Mouse (Mus musculus) spleen, adult 2 months (tissue): ENCODE results near the gene Cd300lg. TPM values are rescaled to one million over a fixed set of nuclear protein-coding genes. Genes with fewer than 3 reads are reported as not detected.

Source experiments
- DNase-seq, 2 experiments: peaks; one replicate each; pipeline versions ENCODE4 v3.0.0 to v3.0.0-alpha.2; 2012 to 2021; ENCODE audit warnings: low spot score in 2 of 2, low read depth in 1 of 2
- H3K27ac ChIP-seq: fragments of 200-500 bp; 2 replicates; pipeline ENCODE4 v1.5.1; 2012; ENCODE audit warnings: low read length, inconsistent platforms; ENCODE audit not compliant: insufficient read depth
- H3K27me3 ChIP-seq: fragments of 200-500 bp; 2 replicates; pipeline ENCODE4 v1.6.1; 2012; ENCODE audit warnings: mild to moderate bottlenecking, moderate library complexity, low read length, inconsistent platforms; ENCODE audit not compliant: control insufficient read depth, insufficient read depth
- H3K36me3 ChIP-seq: fragments of 200-500 bp; 2 replicates; pipeline ENCODE4 v1.6.1; 2012; ENCODE audit warnings: mild to moderate bottlenecking, low read length, inconsistent platforms; ENCODE audit not compliant: control insufficient read depth, insufficient read depth
- H3K4me1 ChIP-seq: fragments of 200-500 bp; 2 replicates; pipeline ENCODE4 v1.6.1; 2011; ENCODE audit warnings: inconsistent platforms; ENCODE audit not compliant: control insufficient read depth, insufficient read depth, insufficient read length
- H3K4me3 ChIP-seq: fragments of 200-500 bp; 2 replicates; pipeline ENCODE4 v1.5.1; 2011; ENCODE audit warnings: mild to moderate bottlenecking, inconsistent platforms; ENCODE audit not compliant: insufficient read depth, insufficient read length; ENCODE audit errors: extremely low read depth
- CTCF ChIP-seq: fragments of 200-500 bp; IDR thresholded peaks from 2 replicates; pipeline ENCODE4 v1.5.1; 2011; ENCODE audit warnings: mild to moderate bottlenecking, inconsistent platforms; ENCODE audit not compliant: insufficient read depth, insufficient read length, insufficient replicate concordance; ENCODE audit errors: extremely low read depth
- POLR2A ChIP-seq: fragments of 200-500 bp; IDR thresholded peaks from 2 replicates; pipeline ENCODE4 v1.6.1; 2011; ENCODE audit warnings: low read depth, low read length, inconsistent platforms
- WGBS: fragments of 180-500 bp; shearing (Covaris S2); methylation state at CpG from one replicate; pipeline ENCODE4 v1.1.7; 2018; 5-methylcytosine and 5-hydroxymethylcytosine counted together
- polyA plus RNA-seq: library from polyadenylated mRNA; depleted of rRNA; stranded (reverse); fragments of >200 nt; gene quantifications from 2 replicates; pipeline ENCODE4 v1.2.3, GENCODE M21; 2012

The Cd300lg gene
- polyA plus RNA-seq, 1 experiment: 12.8 TPM

DNA sequence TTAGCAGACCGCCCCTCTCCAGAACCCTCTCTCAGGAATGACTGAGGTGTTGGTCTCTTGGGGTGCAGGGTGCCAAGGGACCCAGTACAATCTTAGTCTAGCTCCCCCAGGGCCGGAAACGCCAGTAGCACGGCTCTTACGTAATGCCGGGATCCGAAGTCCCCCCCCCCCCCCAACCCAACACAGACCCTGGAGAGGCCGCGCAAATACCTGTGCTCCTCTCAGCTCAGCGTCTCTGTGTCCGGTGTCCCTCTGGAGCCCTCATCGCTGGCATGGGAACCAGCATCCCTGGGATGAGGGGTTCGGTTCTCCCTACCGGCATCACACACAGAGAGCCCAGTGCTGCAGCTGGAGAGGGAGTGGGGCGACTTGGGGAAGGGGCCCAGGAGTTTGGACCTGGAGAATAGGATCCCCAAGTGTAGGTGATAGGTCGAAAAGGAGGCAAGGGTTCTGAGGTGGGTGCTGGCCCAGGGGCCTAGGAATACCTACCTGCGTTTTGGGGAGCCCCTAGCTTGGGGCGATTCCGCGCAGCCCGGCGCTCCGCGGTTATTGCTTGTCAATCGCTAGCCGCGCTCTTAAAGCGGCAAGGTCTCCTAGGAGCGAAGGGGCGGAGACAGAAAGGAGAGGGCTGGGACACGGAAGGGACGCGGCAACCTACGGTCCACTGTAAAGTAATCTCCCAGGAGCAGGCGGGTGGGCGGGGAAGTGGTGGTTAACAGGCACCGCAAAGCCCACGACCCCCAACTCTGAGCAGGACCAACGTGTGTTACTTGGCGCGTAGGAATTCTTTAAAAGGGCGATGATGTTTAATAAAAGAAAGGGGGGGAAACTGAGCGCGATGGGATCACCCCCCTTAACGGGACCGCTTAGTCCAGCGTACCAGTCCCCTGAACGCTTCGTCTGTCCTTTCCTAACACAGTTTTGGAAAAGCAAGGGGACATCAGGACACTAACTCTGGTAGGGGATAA is 46.9 kb downstream of the Cd300lg start, which contains the start of gene Mpp2:
TSS of gene Mpp2 (minus strand) at position 585 of the 968 bp plus-strand sequence.
- 1% methylated on average over 49 of the region's 49 CpGs for WGBS
- peaks cover 7% of the 10 kb centered on the region; the same call in 1 of the 2 replicates for H3K27me3 ChIP-seq
- DNase-seq: no peak
- H3K27ac ChIP-seq: peak within 1 kb of the TSS; percentile 13; the same call in 1 of the 2 replicates
- peaks cover 3% of the 10 kb centered on the region; the same call in 1 of the 2 replicates for H3K4me1 ChIP-seq
- H3K36me3 ChIP-seq: no peaks in the 10 kb centered on the region
- peak within 1 kb of the TSS; percentile 55 for H3K4me3 ChIP-seq
- no peak for TF ChIP-seq POLR2A
- TF ChIP-seq CTCF: no peak

DNA sequence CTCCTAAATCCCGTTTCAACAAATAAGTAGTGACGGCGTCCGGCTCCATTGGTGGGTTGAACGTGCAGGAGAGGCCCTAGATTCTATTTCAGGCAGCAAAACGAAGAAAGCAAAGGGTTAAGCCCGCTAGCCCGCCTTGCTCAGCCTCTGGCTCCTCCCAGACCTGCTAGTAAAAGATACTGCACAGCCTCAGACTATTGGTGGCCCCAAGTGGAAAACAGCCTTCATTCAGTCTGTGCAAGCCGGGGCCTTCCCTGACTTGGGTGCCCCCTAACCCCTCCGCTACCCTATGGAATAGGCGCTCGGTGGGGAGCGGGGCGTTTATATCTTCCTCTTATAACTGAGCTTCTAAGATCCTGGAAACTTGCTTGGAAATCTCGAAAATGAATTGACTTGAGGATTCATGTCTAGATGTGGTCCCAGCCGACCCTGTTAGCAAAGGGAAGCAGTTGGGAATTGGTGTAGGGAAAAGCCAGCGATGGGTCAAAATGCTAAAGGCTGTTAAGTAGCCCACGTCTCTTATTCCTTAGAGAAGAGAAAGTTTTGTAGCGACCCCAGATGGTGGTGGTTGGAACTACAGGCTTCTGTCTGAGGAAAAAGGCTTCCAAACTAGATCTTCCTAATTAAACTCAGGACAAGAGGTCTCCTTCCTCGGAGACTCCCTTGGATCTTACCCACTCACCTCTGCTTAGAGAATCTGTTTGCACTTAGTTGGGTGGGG is 47.9 kb downstream of the Cd300lg start:
- DNase-seq: no peak
- WGBS: 2% methylated on average over 20 of the region's 20 CpGs
- H3K36me3 ChIP-seq: no peaks in the 10 kb centered on the region
- H3K4me1 ChIP-seq: peaks cover 3% of the 10 kb centered on the region; the same call in 1 of the 2 replicates
- H3K4me3 ChIP-seq: no peak overlapping the region
- H3K27ac ChIP-seq: 0 out of 2 replicates have a peak overlapping the region, but pooled peaks have one; percentile 6
- TF ChIP-seq POLR2A (no peak), CTCF (no peak)
- H3K27me3 ChIP-seq: peaks cover 7% of the 10 kb centered on the region; the same call in 1 of the 2 replicates

DNA sequence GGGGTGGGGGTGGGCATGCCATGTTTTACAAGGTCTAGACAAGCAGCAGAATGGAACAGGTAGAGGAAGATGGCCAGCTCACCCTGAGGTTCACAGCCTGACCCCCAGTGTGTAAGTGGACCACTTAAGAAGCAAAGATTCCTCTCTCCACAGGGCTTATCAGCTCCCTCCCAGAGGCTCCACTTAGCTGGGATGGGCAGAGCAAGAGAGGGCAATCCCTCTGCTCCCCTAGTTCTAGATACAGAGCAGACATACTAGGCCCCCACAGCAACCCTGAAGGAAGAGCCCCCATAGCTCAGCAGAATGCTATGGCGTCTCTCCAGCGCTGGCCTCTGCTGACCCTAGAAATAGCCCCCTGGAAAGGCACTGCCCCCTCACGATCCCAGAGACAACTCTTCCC is 54.4 kb downstream of the Cd300lg start:
- no peaks in the 10 kb centered on the region for H3K36me3 ChIP-seq
- DNase-seq: no peak
- no peaks in the 10 kb centered on the region for H3K27me3 ChIP-seq
- peaks cover 4% of the 10 kb centered on the region for H3K4me1 ChIP-seq
- WGBS: 95% methylated on average over 3 of the region's 3 CpGs
- H3K4me3 ChIP-seq: no peak overlapping the region
- no peak overlapping the region for H3K27ac ChIP-seq
- TF ChIP-seq POLR2A (no peak), CTCF (no peak)

DNA sequence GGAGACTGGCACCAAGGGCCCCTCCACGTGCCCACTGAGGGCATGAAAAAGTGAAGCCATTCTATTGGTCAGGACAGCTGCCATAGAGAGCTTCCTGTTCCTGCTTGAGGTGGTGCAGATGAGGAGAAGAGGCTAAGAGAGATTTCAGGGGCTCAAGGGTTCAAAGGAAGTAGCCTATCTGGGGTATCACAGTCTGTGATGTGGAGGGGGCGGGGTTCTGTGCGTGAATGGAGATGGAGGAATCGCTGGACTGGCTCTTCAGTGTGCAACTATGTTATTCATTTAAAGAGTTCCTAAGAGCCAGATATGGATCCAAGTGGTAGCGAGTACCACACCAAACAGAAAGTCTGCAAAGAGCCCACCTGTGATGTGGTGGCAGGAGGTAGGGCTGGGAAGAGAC is 55.1 kb downstream of the Cd300lg start:
- Histone ChIP-seq H3K27me3 (no peaks in the 10 kb centered on the region), H3K4me3 (no peak overlapping the region), H3K27ac (no peak overlapping the region), H3K36me3 (no peaks in the 10 kb centered on the region), H3K4me1 (peaks cover 4% of the 10 kb centered on the region)
- WGBS: 61% methylated on average over 5 of the region's 5 CpGs
- TF ChIP-seq CTCF (no peak), POLR2A (no peak)
- no peak for DNase-seq

DNA sequence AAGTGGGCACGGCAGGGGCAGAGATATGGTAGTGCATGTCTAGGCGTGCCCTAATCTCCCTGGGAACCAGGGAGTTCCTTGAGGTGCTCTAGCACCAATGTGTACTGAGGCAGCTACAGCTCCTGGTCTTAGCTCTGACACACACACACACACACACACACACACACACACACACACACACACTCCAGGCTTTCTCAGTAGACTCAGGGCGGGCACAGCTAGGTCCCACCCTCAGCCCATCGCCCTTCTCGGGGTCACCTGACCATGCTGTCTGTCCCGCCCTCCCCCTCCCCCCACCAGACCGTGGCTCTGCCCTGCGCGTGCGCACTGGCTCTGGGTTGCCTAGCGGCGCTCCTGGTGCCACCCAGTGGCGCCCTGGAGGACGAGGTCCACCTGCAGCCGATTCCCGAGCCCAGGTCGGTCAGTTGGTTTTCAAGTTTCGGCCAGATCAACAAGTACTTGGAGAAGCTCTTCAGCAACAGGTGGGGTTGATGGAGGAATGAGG is 55.6 kb downstream of the Cd300lg start:
- Histone ChIP-seq H3K27me3 (no peaks in the 10 kb centered on the region), H3K27ac (no peak overlapping the region), H3K4me1 (peaks cover 4% of the 10 kb centered on the region), H3K4me3 (no peak overlapping the region), H3K36me3 (no peaks in the 10 kb centered on the region)
- no peak for DNase-seq
- 5% methylated on average over 17 of the region's 18 CpGs for WGBS
- no peak for TF ChIP-seq CTCF
- no peak for TF ChIP-seq POLR2A

- Histone ChIP-seq H3K27me3 (no peaks in the 10 kb centered on the region), H3K27ac (no peak within 1 kb of the TSS), H3K4me3 (no peak within 1 kb of the TSS), H3K4me1 (peaks cover 4% of the 10 kb centered on the region), H3K36me3 (no peaks in the 10 kb centered on the region)
- DNase-seq: no peak
- TF ChIP-seq CTCF: no peak
- no peak for TF ChIP-seq POLR2A
- 61% methylated on average over 4 of the region's 4 CpGs for WGBS
Measured at GRCm38 (mm10) chr11:102101219-102101618, 59.9 kb downstream of the Cd300lg start, which contains the start of gene Ppy. Gene Ppy, minus strand, starts transcription at chr11:102101319.
